Mouse (Mus musculus) brain, adult 2 months (tissue): ENCODE data around the gene Slc25a11.
A peak's percentile ranks its signal among the peaks of the same experiment; 100 is the strongest.

Source experiments
- DNase-seq: peaks from one replicate; pipeline ENCODE4 v3.0.0; 2011; ENCODE audit warnings: low read depth, low spot score

Slc25a11 gene

GRCm38 (mm10) chr11:70646691-70647650, at the start of gene Slc25a11, which contains the start of gene Rnf167:
TSS of gene Slc25a11 (minus strand) at chr11:70647479.
TSS of gene Rnf167 (plus strand) at chr11:70647235.
- DNase-seq: peak; percentile 100

GRCm38 (mm10) chr11:70693504-70693903, 46.2 kb upstream of the Slc25a11 start:
- peak; percentile 60 for DNase-seq

- DNase-seq: no peak
These were observed 42.3 kb upstream of the Slc25a11 start for GRCm38 (mm10) chr11:70689578-70689977.

- no peak for DNase-seq
These were observed 41.1 kb upstream of the Slc25a11 start for GRCm38 (mm10) chr11:70688372-70688771.

- DNase-seq: peak; percentile 88
These were observed 40.4 kb upstream of the Slc25a11 start, which contains the start of gene Camta2 for GRCm38 (mm10) chr11:70687601-70688199. TSS of gene Camta2 (minus strand) at chr11:70688105.

GRCm38 (mm10) chr11:70686901-70687566, 39.8 kb upstream of the Slc25a11 start:
- DNase-seq: peak; percentile 86

- no peak for DNase-seq
These were observed 36.4 kb upstream of the Slc25a11 start for GRCm38 (mm10) chr11:70683640-70684039.

GRCm38 (mm10) chr11:70681897-70682581, 34.8 kb upstream of the Slc25a11 start:
- DNase-seq: peak; percentile 82

GRCm38 (mm10) chr11:70681170-70681569, 33.9 kb upstream of the Slc25a11 start:
- no peak for DNase-seq

GRCm38 (mm10) chr11:70679894-70680293, 32.6 kb upstream of the Slc25a11 start:
- DNase-seq: peak; percentile 65

GRCm38 (mm10) chr11:70679361-70679760, 32.1 kb upstream of the Slc25a11 start:
- DNase-seq: no peak

GRCm38 (mm10) chr11:70678576-70678975, 31.3 kb upstream of the Slc25a11 start:
- no peak for DNase-seq

- DNase-seq: no peak
These were observed 30.8 kb upstream of the Slc25a11 start for GRCm38 (mm10) chr11:70678092-70678491.

- DNase-seq: no peak
These were observed 27.2 kb upstream of the Slc25a11 start for GRCm38 (mm10) chr11:70674501-70674900.

- DNase-seq: peak; percentile 28
These were observed 26.7 kb upstream of the Slc25a11 start for GRCm38 (mm10) chr11:70674014-70674413.

- peak; percentile 35 for DNase-seq
These were observed 24.2 kb upstream of the Slc25a11 start for GRCm38 (mm10) chr11:70671333-70672047.

- DNase-seq: peak; percentile 43
These were observed 23.2 kb upstream of the Slc25a11 start for GRCm38 (mm10) chr11:70670483-70670882.

- DNase-seq: peak; percentile 84
These were observed 22.5 kb upstream of the Slc25a11 start for GRCm38 (mm10) chr11:70669582-70670345.

- DNase-seq: peak; percentile 100
These were observed 21.7 kb upstream of the Slc25a11 start, which contains the start of gene Spag7 for GRCm38 (mm10) chr11:70668771-70669505. TSS of gene Spag7 (minus strand) at chr11:70669416.
